19 mouse cellular contexts compared by ENCODE assay signal in the genomic region with DNA sequence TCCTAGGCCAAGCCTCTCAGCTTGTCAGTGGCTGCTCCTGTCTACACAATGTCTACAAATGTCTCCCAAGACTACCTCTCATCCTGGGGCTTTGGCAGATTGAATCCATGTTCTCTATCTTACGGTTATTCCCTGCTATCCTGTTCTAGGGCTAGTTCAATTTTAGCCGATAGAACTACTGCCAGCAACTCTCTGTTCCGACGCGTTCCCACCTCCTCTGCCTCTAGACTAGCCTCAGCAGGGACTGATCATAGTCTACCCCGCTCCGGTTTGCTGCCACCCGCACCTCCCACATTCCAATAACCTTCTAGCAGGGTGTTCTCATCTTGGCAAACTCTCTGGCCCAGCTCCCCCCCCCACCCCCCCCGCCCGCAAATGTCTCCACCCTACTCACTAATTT. TPM values are rescaled to one million over a fixed set of nuclear protein-coding genes. Genes with fewer than 3 reads are reported as not detected.
"Had no signal": no experiment of that assay in that cellular context is flagged by ENCODE, and none has a peak within 500 bp of the region (broad histone marks: within the 10 kb centered on the region; RNA-seq: fewer than 3 reads in every experiment).

No protein-coding gene starts in this region.

- DNase-seq: lung, adult 18-20 months; lung, embryonic 14.5 days; lung, postnatal 10 days; lung, postnatal 4 days; right cerebral cortex, adult 18-20 months; right cerebral cortex, postnatal 25 days; right cerebral cortex, postnatal 4 days; spleen, adult 18-20 months; thymus, adult 18-20 months; thymus, postnatal 14 days; thymus, postnatal 36 days had no signal

- H3K27me3 ChIP-seq: midbrain, embryonic 13.5 days; neural tube, embryonic 13.5 days; neural tube, embryonic 15.5 days had no signal

- H3K36me3 ChIP-seq: midbrain, embryonic 10.5 days; midbrain, embryonic 13.5 days; neural tube, embryonic 13.5 days; neural tube, embryonic 15.5 days had no signal

- H3K4me2 ChIP-seq: lung, embryonic 14.5 days; midbrain, embryonic 13.5 days; neural tube, embryonic 13.5 days; neural tube, embryonic 15.5 days had no signal

- H3K27ac ChIP-seq: midbrain, embryonic 10.5 days; midbrain, embryonic 13.5 days; neural tube, embryonic 13.5 days; neural tube, embryonic 15.5 days had no signal

- H3K4me3 ChIP-seq: midbrain, embryonic 10.5 days; midbrain, embryonic 13.5 days; myocyte; neural tube, embryonic 13.5 days; neural tube, embryonic 15.5 days had no signal

- H3K9me3 ChIP-seq: midbrain, embryonic 10.5 days; midbrain, embryonic 13.5 days; neural tube, embryonic 13.5 days; neural tube, embryonic 15.5 days had no signal

- H3K9ac ChIP-seq: lung, embryonic 14.5 days; midbrain, embryonic 13.5 days; neural tube, embryonic 13.5 days; neural tube, embryonic 15.5 days had no signal

- H3K4me1 ChIP-seq: midbrain, embryonic 10.5 days; midbrain, embryonic 13.5 days; neural tube, embryonic 13.5 days; neural tube, embryonic 15.5 days had no signal

- ATAC-seq: midbrain, embryonic 13.5 days; midbrain, embryonic 16.5 days had no signal

RNA-seq across cellular contexts. Expression of a gene that starts 20.9 kb away (rescaled TPM):
- total RNA-seq: megakaryocyte, adult 5-6 weeks; megakaryocyte-erythroid progenitor cell, adult 5-6 weeks had no signal
- polyA plus RNA-seq: myocyte had no signal
